Mouse (Mus musculus): Measurements from ENCODE around the gene Ubac2. TPM values are rescaled to one million over a fixed set of nuclear protein-coding genes. Genes with fewer than 3 reads are reported as not detected.
A peak's percentile ranks its signal among the peaks of the same experiment; 100 is the strongest.

Ubac2 gene
- polyA plus RNA-seq, 1 experiment from 2014 or later, result 43.2 TPM

- no peaks in the 10 kb centered on the region for H3K27me3 ChIP-seq (replicated peaks; ENCODE audit: insufficient read depth, low read length)
- TF ChIP-seq EP300 (IDR thresholded peaks at IDR 0.05), result no peak
- H3K27ac ChIP-seq (ENCODE audit: low read length), result no peak overlapping the region
- H3K9ac ChIP-seq (replicated peaks; ENCODE audit: low read depth), result no peak overlapping the region
- no peak overlapping the region for H3K4me3 ChIP-seq (ENCODE audit: low read depth, low read length)
- peaks cover 3% of the 10 kb centered on the region; the same call in 1 of the 2 replicates for H3K4me1 ChIP-seq (ENCODE audit: insufficient read depth, low read depth, low read length)
- no peaks in the 10 kb centered on the region for H3K36me3 ChIP-seq (ENCODE audit: insufficient read depth, low read length)
- WGBS, result 65% methylated on average over 3 of the region's 3 CpGs
- DNase-seq (ENCODE audit: low spot score) (peak; percentile 49), ATAC-seq (no peak)
- H3K9me3 ChIP-seq (ENCODE audit: low read length), result no peaks in the 10 kb centered on the region
- H3K4me2 ChIP-seq (replicated peaks; ENCODE audit: low read depth, low read length), result no peak overlapping the region
Measured at GRCm38 (mm10) chr14:121985477-121985876, 107.1 kb downstream of the Ubac2 start.

GRCm38 (mm10) chr14:121986028-121986427, 107.6 kb downstream of the Ubac2 start:
- Histone ChIP-seq H3K9me3 (ENCODE audit: low read length) (no peaks in the 10 kb centered on the region), H3K4me2 (replicated peaks; ENCODE audit: low read depth, low read length) (no peak overlapping the region), H3K27me3 (replicated peaks; ENCODE audit: insufficient read depth, low read length) (no peaks in the 10 kb centered on the region), H3K27ac (ENCODE audit: low read length) (no peak overlapping the region), H3K4me3 (ENCODE audit: low read depth, low read length) (no peak overlapping the region), H3K9ac (replicated peaks; ENCODE audit: low read depth) (no peak overlapping the region), H3K36me3 (ENCODE audit: insufficient read depth, low read length) (no peaks in the 10 kb centered on the region), H3K4me1 (ENCODE audit: insufficient read depth, low read depth, low read length) (peaks cover 3% of the 10 kb centered on the region; the same call in 1 of the 2 replicates)
- ATAC-seq (no peak), DNase-seq (ENCODE audit: low spot score) (no peak)
- 65% methylated on average over 6 of the region's 6 CpGs for WGBS
- TF ChIP-seq EP300 (IDR thresholded peaks at IDR 0.05), result no peak

GRCm38 (mm10) chr14:121987287-121987686, 108.9 kb downstream of the Ubac2 start:
- H3K27ac ChIP-seq (ENCODE audit: low read length), result no peak overlapping the region
- no peak for ATAC-seq
- no peaks in the 10 kb centered on the region for H3K27me3 ChIP-seq (replicated peaks; ENCODE audit: insufficient read depth, low read length)
- no peak overlapping the region for H3K4me2 ChIP-seq (replicated peaks; ENCODE audit: low read depth, low read length)
- TF ChIP-seq EP300 (IDR thresholded peaks at IDR 0.05) (no peak), CTCF (IDR thresholded peaks at IDR 0.05) (no peak)
- H3K36me3 ChIP-seq (ENCODE audit: insufficient read depth, low read length), result no peaks in the 10 kb centered on the region
- no peaks in the 10 kb centered on the region for H3K9me3 ChIP-seq (ENCODE audit: low read length)
- H3K4me3 ChIP-seq (ENCODE audit: low read depth, low read length), result no peak overlapping the region
- WGBS, result 74% methylated on average over 1 of the region's 1 CpGs
- H3K4me1 ChIP-seq (ENCODE audit: insufficient read depth, low read depth, low read length), result peaks cover 3% of the 10 kb centered on the region; the same call in 1 of the 2 replicates
- no peak overlapping the region for H3K9ac ChIP-seq (replicated peaks; ENCODE audit: low read depth)
- no peak for DNase-seq (ENCODE audit: low spot score)

GRCm38 (mm10) chr14:121987691-121988090, 109.3 kb downstream of the Ubac2 start:
- Histone ChIP-seq H3K36me3 (ENCODE audit: insufficient read depth, low read length) (no peaks in the 10 kb centered on the region), H3K4me3 (ENCODE audit: low read depth, low read length) (no peak overlapping the region), H3K9me3 (ENCODE audit: low read length) (no peaks in the 10 kb centered on the region), H3K27ac (ENCODE audit: low read length) (no peak overlapping the region), H3K4me1 (ENCODE audit: insufficient read depth, low read depth, low read length) (peaks cover 3% of the 10 kb centered on the region; the same call in 1 of the 2 replicates), H3K27me3 (replicated peaks; ENCODE audit: insufficient read depth, low read length) (no peaks in the 10 kb centered on the region), H3K4me2 (replicated peaks; ENCODE audit: low read depth, low read length) (no peak overlapping the region), H3K9ac (replicated peaks; ENCODE audit: low read depth) (no peak overlapping the region)
- no peak for ATAC-seq
- no peak for DNase-seq (ENCODE audit: low spot score)
- WGBS, result 77% methylated on average over 4 of the region's 4 CpGs
- TF ChIP-seq EP300 (IDR thresholded peaks at IDR 0.05), result no peak
- no peak for TF ChIP-seq CTCF (IDR thresholded peaks at IDR 0.05)

- 87% methylated on average over 3 of the region's 3 CpGs for WGBS
- Histone ChIP-seq H3K27me3 (replicated peaks; ENCODE audit: insufficient read depth, low read length) (no peaks in the 10 kb centered on the region), H3K9ac (replicated peaks; ENCODE audit: low read depth) (no peak overlapping the region), H3K4me3 (ENCODE audit: low read depth, low read length) (no peak overlapping the region), H3K27ac (ENCODE audit: low read length) (no peak overlapping the region), H3K4me1 (ENCODE audit: insufficient read depth, low read depth, low read length) (no peaks in the 10 kb centered on the region; the same call in 1 of the 2 replicates), H3K36me3 (ENCODE audit: insufficient read depth, low read length) (0 out of 2 replicates have a peak, but pooled peaks cover 2% of the 10 kb centered on the region), H3K4me2 (replicated peaks; ENCODE audit: low read depth, low read length) (no peak overlapping the region), H3K9me3 (ENCODE audit: low read length) (no peaks in the 10 kb centered on the region)
- no peak for DNase-seq (ENCODE audit: low spot score)
- no peak for ATAC-seq
- no peak for TF ChIP-seq CTCF (IDR thresholded peaks at IDR 0.05)
- no peak for TF ChIP-seq EP300 (IDR thresholded peaks at IDR 0.05)
Measured at GRCm38 (mm10) chr14:121989331-121989730, 110.9 kb downstream of the Ubac2 start.

- no peak overlapping the region for H3K4me2 ChIP-seq (replicated peaks; ENCODE audit: low read depth, low read length)
- no peaks in the 10 kb centered on the region; the same call in 1 of the 2 replicates for H3K4me1 ChIP-seq (ENCODE audit: insufficient read depth, low read depth, low read length)
- no peak overlapping the region for H3K4me3 ChIP-seq (ENCODE audit: low read depth, low read length)
- H3K27ac ChIP-seq (ENCODE audit: low read length), result no peak overlapping the region
- peaks cover 7% of the 10 kb centered on the region; the same call in 1 of the 2 replicates for H3K36me3 ChIP-seq (ENCODE audit: insufficient read depth, low read length)
- 94% methylated on average over 3 of the region's 3 CpGs for WGBS
- H3K9me3 ChIP-seq (ENCODE audit: low read length), result no peaks in the 10 kb centered on the region
- ATAC-seq (no peak), DNase-seq (ENCODE audit: low spot score) (no peak)
- no peak overlapping the region for H3K9ac ChIP-seq (replicated peaks; ENCODE audit: low read depth)
- no peak for TF ChIP-seq EP300 (IDR thresholded peaks at IDR 0.05)
- TF ChIP-seq CTCF (IDR thresholded peaks at IDR 0.05), result no peak
- no peaks in the 10 kb centered on the region for H3K27me3 ChIP-seq (replicated peaks; ENCODE audit: insufficient read depth, low read length)
Measured at GRCm38 (mm10) chr14:121989869-121990268, 111.4 kb downstream of the Ubac2 start.

- no peaks in the 10 kb centered on the region for H3K9me3 ChIP-seq (ENCODE audit: low read length)
- no peak overlapping the region for H3K4me3 ChIP-seq (ENCODE audit: low read depth, low read length)
- TF ChIP-seq CTCF (IDR thresholded peaks at IDR 0.05) (no peak), EP300 (IDR thresholded peaks at IDR 0.05) (no peak)
- H3K4me1 ChIP-seq (ENCODE audit: insufficient read depth, low read depth, low read length), result no peaks in the 10 kb centered on the region; the same call in 1 of the 2 replicates
- WGBS, result 83% methylated on average over 6 of the region's 6 CpGs
- ATAC-seq (no peak), DNase-seq (ENCODE audit: low spot score) (no peak)
- no peak overlapping the region for H3K27ac ChIP-seq (ENCODE audit: low read length)
- H3K27me3 ChIP-seq (replicated peaks; ENCODE audit: insufficient read depth, low read length), result no peaks in the 10 kb centered on the region
- no peak overlapping the region for H3K9ac ChIP-seq (replicated peaks; ENCODE audit: low read depth)
- H3K36me3 ChIP-seq (ENCODE audit: insufficient read depth, low read length), result peaks cover 9% of the 10 kb centered on the region; the same call in 1 of the 2 replicates
- H3K4me2 ChIP-seq (replicated peaks; ENCODE audit: low read depth, low read length), result no peak overlapping the region
Measured at GRCm38 (mm10) chr14:121990897-121991296, 112.5 kb downstream of the Ubac2 start.

All from lung, postnatal 0 days (tissue).